Mouse (Mus musculus): ENCODE results near the gene 1700021F05Rik. TPM values are rescaled to one million over a fixed set of nuclear protein-coding genes. Genes with fewer than 3 reads are reported as not detected.

Gene 1700021F05Rik
- 8.9 and 10.0 TPM in 2 replicates for polyA plus RNA-seq (2012; rRNA removed)

DNA sequence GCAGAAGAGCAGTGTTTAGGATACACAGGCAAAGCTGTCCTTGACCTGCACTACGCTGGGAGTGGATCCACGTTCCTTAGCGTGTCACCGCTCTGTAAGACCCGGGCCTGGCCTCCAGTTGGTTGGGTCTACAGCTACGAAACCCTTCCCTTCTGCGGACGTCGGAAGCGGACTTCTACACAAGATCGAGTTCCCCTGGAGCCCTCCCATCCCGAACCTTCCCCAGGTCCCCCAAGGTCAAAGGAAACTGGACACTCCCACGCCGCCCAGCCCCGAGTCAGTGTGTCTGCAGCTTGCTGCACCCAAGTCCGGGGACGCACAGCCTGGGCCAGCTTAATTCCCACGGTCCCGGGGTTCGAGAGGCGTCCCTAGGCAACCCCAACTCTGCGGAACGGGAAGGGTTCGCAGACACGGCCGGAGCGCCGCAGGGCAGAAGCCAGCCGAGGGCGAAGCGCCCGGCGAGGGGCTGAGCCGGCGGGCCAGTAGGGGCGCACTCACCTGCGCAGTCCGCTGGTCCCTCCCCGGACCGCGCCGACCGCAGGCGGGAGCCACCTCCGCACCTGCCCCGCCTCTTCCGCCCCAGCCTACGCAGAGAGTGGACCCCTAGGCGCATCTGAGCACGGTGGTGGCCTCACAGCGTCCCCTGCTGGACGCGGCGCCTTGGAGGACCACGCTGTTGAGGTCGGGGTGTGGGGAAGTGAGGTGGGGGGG lies at the start of gene 1700021F05Rik:
TSS of gene 1700021F05Rik (minus strand) at position 553 of the 711 bp plus-strand sequence.

DNA sequence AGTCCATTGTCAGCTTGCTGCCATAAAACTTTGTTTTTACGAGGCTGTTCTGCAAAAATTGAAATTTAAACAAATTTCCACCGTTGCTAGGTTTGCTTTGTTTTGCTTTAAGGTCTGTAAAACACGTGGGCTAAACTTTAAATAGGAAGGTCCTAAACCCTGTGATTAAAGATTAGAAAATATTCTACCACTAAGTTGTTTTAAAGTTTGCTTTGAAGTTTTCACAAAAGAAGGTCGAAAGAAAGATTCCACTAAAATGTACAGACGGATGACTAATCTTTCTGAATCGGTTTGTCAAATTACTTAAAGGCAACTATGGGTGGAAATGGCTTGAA lies 37.2 kb upstream of the 1700021F05Rik start, which contains the start of gene Cd24a:
TSS of gene Cd24a (plus strand) at position 288 of the 335 bp plus-strand sequence.

DNA sequence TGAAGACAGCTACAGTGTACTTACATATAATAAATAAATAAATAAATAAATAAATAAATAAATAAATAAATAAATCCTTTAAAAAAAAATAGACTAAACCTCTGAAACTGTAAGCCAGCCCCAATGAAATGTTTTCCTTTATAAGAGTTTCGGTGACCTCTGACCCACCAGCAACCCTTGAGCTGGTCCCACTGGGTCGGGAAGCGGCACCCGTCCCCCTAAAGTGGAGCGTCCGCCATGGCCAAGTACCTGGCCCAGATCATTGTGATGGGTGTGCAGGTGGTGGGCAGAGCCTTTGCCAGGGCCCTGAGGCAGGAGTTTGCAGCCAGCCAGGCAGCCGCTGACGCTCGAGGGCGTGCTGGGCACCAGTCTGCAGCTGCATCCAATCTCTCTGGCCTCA lies 16.9 kb downstream of the 1700021F05Rik start, which contains the start of gene Gm9803:
TSS of gene Gm9803 (plus strand) at position 154 of the 400 bp plus-strand sequence.

DNA sequence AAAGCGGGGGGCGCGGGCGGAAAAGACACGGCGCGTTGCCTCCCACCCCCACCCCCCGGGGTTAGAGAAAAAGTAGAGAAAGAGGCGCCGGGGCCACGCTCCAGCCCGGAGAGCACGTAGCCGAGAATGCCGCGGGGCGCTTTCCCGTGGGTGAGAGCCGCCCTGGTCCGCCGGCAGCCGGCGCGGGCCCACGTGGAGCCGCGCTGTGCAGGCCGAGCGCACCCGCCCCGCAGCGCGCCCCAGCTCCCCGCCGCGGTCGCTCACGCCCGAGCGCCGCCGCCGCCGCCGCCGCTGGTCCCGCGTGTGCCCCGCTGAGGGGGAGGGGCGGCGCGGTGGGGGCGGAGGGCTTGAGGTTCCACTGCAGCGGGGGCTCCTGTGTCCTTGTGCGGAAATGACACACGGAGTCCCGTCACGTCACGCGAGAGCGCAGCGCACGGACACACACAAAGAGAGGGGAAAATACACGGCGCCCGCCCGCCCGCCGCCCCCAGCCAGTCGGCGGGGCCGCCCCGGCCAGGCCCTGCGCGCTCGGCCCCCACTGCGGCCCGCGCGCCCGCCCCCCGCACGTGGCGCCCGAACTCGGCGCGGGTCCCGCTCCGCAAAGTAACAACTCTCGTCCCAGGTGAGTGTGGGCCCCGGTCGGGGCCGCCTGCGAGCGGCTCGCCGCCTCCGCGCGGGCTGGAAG lies 61.9 kb downstream of the 1700021F05Rik start, which contains the start of gene Bend3:
TSS of gene Bend3 (plus strand) at position 81 of the 685 bp plus-strand sequence.

Other genes starting within 250 kb of the 1700021F05Rik start
- 1.1 and 1.5 TPM in 2 replicates for gene Bend3, start 62.2 kb downstream of the 1700021F05Rik start, polyA plus RNA-seq (2012; rRNA removed)
- 14.0 and 14.9 TPM in 2 replicates for gene Gm9803, start 16.9 kb downstream of the 1700021F05Rik start, polyA plus RNA-seq (2012; rRNA removed)
- gene Cd24a, start 37.3 kb upstream of the 1700021F05Rik start, polyA plus RNA-seq (2012; rRNA removed), result 544 and 668 TPM in 2 replicates

Measured in liver, embryonic 18 days (tissue).